Mouse (Mus musculus): ENCODE data around the gene Bok. TPM values are rescaled to one million over a fixed set of nuclear protein-coding genes. Genes with fewer than 3 reads are reported as not detected.

Gene Bok
- polyA plus RNA-seq, 1 experiment, result 20.6 TPM

GRCm38 (mm10) chr1:93705389-93705788 lies 19.9 kb downstream of the Bok start:
- Histone ChIP-seq H3K4me3 (replicated peaks; ENCODE audit: insufficient read depth, low read depth, low read length) (no peak overlapping the region), H3K27me3 (ENCODE audit: control insufficient read depth, insufficient read depth, low read length) (no peaks in the 10 kb centered on the region; the same call in 1 of the 2 replicates), H3K4me1 (ENCODE audit: control insufficient read depth, insufficient read depth, low read length) (peaks cover 3% of the 10 kb centered on the region; the same call in 1 of the 2 replicates), H3K27ac (ENCODE audit: insufficient read depth, low read length) (no peak overlapping the region)
- TF ChIP-seq CTCF (IDR thresholded peaks at IDR 0.05; ENCODE audit: borderline replicate concordance, insufficient read depth, low read depth, low read length) (no peak), POLR2A (IDR thresholded peaks at IDR 0.05; ENCODE audit: borderline replicate concordance, insufficient read depth, low read length) (no peak)
- whole genome bisulfite sequencing, result 80% methylated on average over 3 of the region's 3 CpGs
- no peak for DNase-seq

GRCm38 (mm10) chr1:93716166-93716565 lies 30.7 kb downstream of the Bok start:
- Histone ChIP-seq H3K4me1 (ENCODE audit: control insufficient read depth, insufficient read depth, low read length) (no peaks in the 10 kb centered on the region), H3K4me3 (replicated peaks; ENCODE audit: insufficient read depth, low read depth, low read length) (no peak overlapping the region), H3K27me3 (ENCODE audit: control insufficient read depth, insufficient read depth, low read length) (no peaks in the 10 kb centered on the region), H3K27ac (ENCODE audit: insufficient read depth, low read length) (no peak overlapping the region)
- DNase-seq, result no peak
- 96% methylated on average over 2 of the region's 2 CpGs for WGBS
- TF ChIP-seq CTCF (IDR thresholded peaks at IDR 0.05; ENCODE audit: borderline replicate concordance, insufficient read depth, low read depth, low read length) (no peak), POLR2A (IDR thresholded peaks at IDR 0.05; ENCODE audit: borderline replicate concordance, insufficient read depth, low read length) (no peak)

GRCm38 (mm10) chr1:93721557-93721956 lies 36.1 kb downstream of the Bok start:
- no peaks in the 10 kb centered on the region for H3K27me3 ChIP-seq (ENCODE audit: control insufficient read depth, insufficient read depth, low read length)
- H3K4me1 ChIP-seq (ENCODE audit: control insufficient read depth, insufficient read depth, low read length), result peaks cover 5% of the 10 kb centered on the region
- no peak for TF ChIP-seq POLR2A (IDR thresholded peaks at IDR 0.05; ENCODE audit: borderline replicate concordance, insufficient read depth, low read length)
- no peak for TF ChIP-seq CTCF (IDR thresholded peaks at IDR 0.05; ENCODE audit: borderline replicate concordance, insufficient read depth, low read depth, low read length)
- H3K27ac ChIP-seq (ENCODE audit: insufficient read depth, low read length), result no peak overlapping the region
- whole genome bisulfite sequencing, result 72% methylated on average over 7 of the region's 7 CpGs
- DNase-seq, result no peak
- H3K4me3 ChIP-seq (replicated peaks; ENCODE audit: insufficient read depth, low read depth, low read length), result no peak overlapping the region

GRCm38 (mm10) chr1:93724623-93725022 lies 39.2 kb downstream of the Bok start:
- H3K4me1 ChIP-seq (ENCODE audit: control insufficient read depth, insufficient read depth, low read length), result peaks cover 5% of the 10 kb centered on the region
- TF ChIP-seq POLR2A (IDR thresholded peaks at IDR 0.05; ENCODE audit: borderline replicate concordance, insufficient read depth, low read length) (no peak), CTCF (IDR thresholded peaks at IDR 0.05; ENCODE audit: borderline replicate concordance, insufficient read depth, low read depth, low read length) (no peak)
- DNase-seq, result no peak
- WGBS, result 68% methylated on average over 3 of the region's 3 CpGs
- H3K27me3 ChIP-seq (ENCODE audit: control insufficient read depth, insufficient read depth, low read length), result no peaks in the 10 kb centered on the region
- H3K27ac ChIP-seq (ENCODE audit: insufficient read depth, low read length), result no peak overlapping the region
- H3K4me3 ChIP-seq (replicated peaks; ENCODE audit: insufficient read depth, low read depth, low read length), result no peak overlapping the region

GRCm38 (mm10) chr1:93725665-93726064 lies 40.2 kb downstream of the Bok start:
- Histone ChIP-seq H3K27me3 (ENCODE audit: control insufficient read depth, insufficient read depth, low read length) (no peaks in the 10 kb centered on the region), H3K27ac (ENCODE audit: insufficient read depth, low read length) (no peak overlapping the region), H3K4me1 (ENCODE audit: control insufficient read depth, insufficient read depth, low read length) (peaks cover 5% of the 10 kb centered on the region), H3K4me3 (replicated peaks; ENCODE audit: insufficient read depth, low read depth, low read length) (no peak overlapping the region)
- no peak for TF ChIP-seq CTCF (IDR thresholded peaks at IDR 0.05; ENCODE audit: borderline replicate concordance, insufficient read depth, low read depth, low read length)
- TF ChIP-seq POLR2A (IDR thresholded peaks at IDR 0.05; ENCODE audit: borderline replicate concordance, insufficient read depth, low read length), result no peak
- no peak for DNase-seq
- WGBS, result 84% methylated on average over 5 of the region's 5 CpGs

- no peak overlapping the region for H3K27ac ChIP-seq (ENCODE audit: insufficient read depth, low read length)
- DNase-seq, result peak in 1 of 2 experiments; percentile 49
- WGBS, result 8% methylated on average over 3 of the region's 3 CpGs
- no peak overlapping the region for H3K4me3 ChIP-seq (replicated peaks; ENCODE audit: insufficient read depth, low read depth, low read length)
- TF ChIP-seq POLR2A (IDR thresholded peaks at IDR 0.05; ENCODE audit: borderline replicate concordance, insufficient read depth, low read length) (no peak), CTCF (IDR thresholded peaks at IDR 0.05; ENCODE audit: borderline replicate concordance, insufficient read depth, low read depth, low read length) (no peak)
- H3K4me1 ChIP-seq (ENCODE audit: control insufficient read depth, insufficient read depth, low read length), result peaks cover 5% of the 10 kb centered on the region
- no peaks in the 10 kb centered on the region for H3K27me3 ChIP-seq (ENCODE audit: control insufficient read depth, insufficient read depth, low read length)
These were observed 40.7 kb downstream of the Bok start for GRCm38 (mm10) chr1:93726116-93726515.

GRCm38 (mm10) chr1:93726974-93727373 lies 41.5 kb downstream of the Bok start:
- Histone ChIP-seq H3K4me3 (replicated peaks; ENCODE audit: insufficient read depth, low read depth, low read length) (no peak overlapping the region), H3K27ac (ENCODE audit: insufficient read depth, low read length) (no peak overlapping the region)
- 65% methylated on average over 3 of the region's 3 CpGs for WGBS

GRCm38 (mm10) chr1:93731103-93731502 lies 45.6 kb downstream of the Bok start:
- no peak overlapping the region; the same call in 1 of the 2 replicates for H3K27ac ChIP-seq (ENCODE audit: insufficient read depth, low read length)
- H3K4me1 ChIP-seq (ENCODE audit: control insufficient read depth, insufficient read depth, low read length), result peaks cover 4% of the 10 kb centered on the region; the same call in 1 of the 2 replicates
- 70% methylated on average over 5 of the region's 5 CpGs for WGBS
- H3K27me3 ChIP-seq (ENCODE audit: control insufficient read depth, insufficient read depth, low read length), result no peaks in the 10 kb centered on the region
- H3K4me3 ChIP-seq (replicated peaks; ENCODE audit: insufficient read depth, low read depth, low read length), result no peak overlapping the region
- no peak for TF ChIP-seq POLR2A (IDR thresholded peaks at IDR 0.05; ENCODE audit: borderline replicate concordance, insufficient read depth, low read length)
- TF ChIP-seq CTCF (IDR thresholded peaks at IDR 0.05; ENCODE audit: borderline replicate concordance, insufficient read depth, low read depth, low read length), result no peak
- DNase-seq, result peak in 1 of 2 experiments; percentile 16

More at GRCm38 (mm10) chr1:93726974-93727373, 41.5 kb downstream of the Bok start:
- DNase-seq, result peak; percentile 29 to 51
- TF ChIP-seq CTCF (IDR thresholded peaks at IDR 0.05; ENCODE audit: borderline replicate concordance, insufficient read depth, low read depth, low read length), result peak; percentile 79
- no peak for TF ChIP-seq POLR2A (IDR thresholded peaks at IDR 0.05; ENCODE audit: borderline replicate concordance, insufficient read depth, low read length)
- Histone ChIP-seq H3K4me1 (ENCODE audit: control insufficient read depth, insufficient read depth, low read length) (peaks cover 7% of the 10 kb centered on the region), H3K27me3 (ENCODE audit: control insufficient read depth, insufficient read depth, low read length) (no peaks in the 10 kb centered on the region)

All from cerebellum, adult 2 months (tissue).